Mouse (Mus musculus): ENCODE results near the gene Cckbr. TPM values are rescaled to one million over a fixed set of nuclear protein-coding genes. Genes with fewer than 3 reads are reported as not detected.
A peak's percentile ranks its signal among the peaks of the same experiment; 100 is the strongest.
"Not testable (repeated sequence)": the region's sequence is repeated elsewhere in the genome, so short reads cannot be mapped to it uniquely, and the experiment has no call there.

Gene Cckbr
- total and polyA plus RNA-seq, 2 experiments from 2014 or later, result 6.3 to 12.0 TPM

GRCm38 (mm10) chr7:105445076-105445475, 19.5 kb downstream of the Cckbr start:
- WGBS, result 85% methylated on average over 3 of the region's 3 CpGs
- Histone ChIP-seq H3K4me2 (ENCODE audit: low read depth, low read length, poor library complexity, severe bottlenecking) (no peak overlapping the region), H3K9ac (replicated peaks; ENCODE audit: low read length, poor library complexity, severe bottlenecking) (no peak overlapping the region), H3K36me3 (ENCODE audit: insufficient read depth, low read length) (no peaks in the 10 kb centered on the region), H3K27me3 (ENCODE audit: insufficient read depth, low read length) (no peaks in the 10 kb centered on the region), H3K4me3 (ENCODE audit: low read depth, low read length) (no peak overlapping the region), H3K27ac (ENCODE audit: low read depth, low read length) (no peak overlapping the region), H3K4me1 (ENCODE audit: insufficient read depth, low read length) (no peaks in the 10 kb centered on the region), H3K9me3 (ENCODE audit: low read length) (no peaks in the 10 kb centered on the region)
- ATAC-seq (ENCODE audit: low FRiP score), result no peak
- DNase-seq (ENCODE audit: low spot score), result no peak
- no peak for TF ChIP-seq CTCF (IDR thresholded peaks at IDR 0.05)

GRCm38 (mm10) chr7:105453345-105453744, 27.8 kb downstream of the Cckbr start:
- not testable (repeated sequence) for H3K9me3 ChIP-seq (ENCODE audit: low read length); DNase-seq (ENCODE audit: low spot score); H3K9ac ChIP-seq (replicated peaks; ENCODE audit: low read length, poor library complexity, severe bottlenecking); H3K27ac ChIP-seq (ENCODE audit: low read depth, low read length); H3K27me3 ChIP-seq (ENCODE audit: insufficient read depth, low read length); H3K36me3 ChIP-seq (ENCODE audit: insufficient read depth, low read length); H3K4me3 ChIP-seq (ENCODE audit: low read depth, low read length); H3K4me2 ChIP-seq (ENCODE audit: low read depth, low read length, poor library complexity, severe bottlenecking); H3K4me1 ChIP-seq (ENCODE audit: insufficient read depth, low read length); ATAC-seq (ENCODE audit: low FRiP score)
- 89% methylated on average over 4 of the region's 4 CpGs for WGBS

DNA sequence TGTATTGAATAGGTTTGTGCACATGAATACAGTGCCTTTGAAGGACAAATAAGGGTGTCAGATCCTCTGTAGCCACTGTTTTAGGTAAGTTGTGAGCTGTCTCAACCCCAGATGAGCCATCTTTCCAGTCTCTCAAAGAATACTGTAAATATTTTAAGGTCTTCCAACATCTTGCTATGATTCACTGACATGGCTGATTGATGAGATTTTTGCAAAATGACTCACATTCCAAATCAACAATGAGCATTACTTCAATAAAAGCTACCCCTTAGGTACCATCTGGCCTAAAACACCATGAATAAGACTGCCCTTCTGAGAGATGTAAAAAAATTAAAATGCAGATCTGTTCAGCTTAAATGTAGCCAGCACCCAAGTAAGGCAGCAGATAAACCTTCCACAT, 33.0 kb downstream of the Cckbr start:
- ATAC-seq (ENCODE audit: low FRiP score), result no peak
- Histone ChIP-seq H3K4me1 (ENCODE audit: insufficient read depth, low read length) (no peaks in the 10 kb centered on the region), H3K9ac (replicated peaks; ENCODE audit: low read length, poor library complexity, severe bottlenecking) (no peak overlapping the region)

DNA sequence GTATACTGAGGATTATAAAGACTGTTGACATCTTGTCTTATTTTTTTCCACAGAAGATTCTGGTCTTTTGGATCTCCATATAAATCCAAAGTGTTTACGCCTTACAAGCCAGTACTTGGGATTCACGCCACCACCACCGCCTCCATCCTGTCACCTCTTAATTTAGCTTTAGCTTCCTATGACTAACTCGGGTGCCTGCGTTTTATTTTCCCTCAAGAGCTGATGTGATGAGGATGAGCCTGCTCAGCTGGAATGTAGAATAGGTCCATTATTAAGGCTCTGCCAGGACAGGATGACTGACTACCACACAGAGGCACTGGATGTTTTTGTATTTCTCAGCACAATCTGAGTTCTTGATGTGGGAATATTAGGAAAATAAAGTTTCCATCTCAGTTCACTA, 40.0 kb downstream of the Cckbr start:
- H3K27ac ChIP-seq (ENCODE audit: low read depth, low read length), result not testable (repeated sequence)

More for the DNA sequence above, 33.0 kb downstream of the Cckbr start:
- Histone ChIP-seq H3K27ac (ENCODE audit: low read depth, low read length) (no peak overlapping the region), H3K4me3 (ENCODE audit: low read depth, low read length) (no peak overlapping the region), H3K27me3 (ENCODE audit: insufficient read depth, low read length) (no peaks in the 10 kb centered on the region), H3K9me3 (ENCODE audit: low read length) (no peaks in the 10 kb centered on the region), H3K36me3 (ENCODE audit: insufficient read depth, low read length) (no peaks in the 10 kb centered on the region), H3K4me2 (ENCODE audit: low read depth, low read length, poor library complexity, severe bottlenecking) (no peak overlapping the region)
- no peak for DNase-seq (ENCODE audit: low spot score)
- TF ChIP-seq CTCF (IDR thresholded peaks at IDR 0.05), result no peak

DNA sequence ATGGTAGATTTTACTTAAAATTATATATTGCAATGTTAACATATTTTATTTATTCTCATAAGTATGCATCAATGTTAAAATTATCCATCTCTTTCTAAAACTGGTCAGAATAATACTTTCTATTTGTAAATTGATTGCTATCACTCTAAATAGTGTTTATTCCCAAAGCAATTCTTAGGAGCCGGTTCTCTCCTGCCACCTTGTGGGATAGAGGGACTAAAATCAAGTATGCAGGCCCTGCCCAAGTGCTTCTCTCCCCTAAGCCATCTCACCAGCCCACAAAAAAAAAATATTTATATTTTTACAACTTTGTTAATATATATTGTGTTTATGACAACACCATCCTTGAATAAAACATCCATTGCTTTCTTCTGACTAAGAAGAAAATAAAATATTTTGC, 47.1 kb downstream of the Cckbr start:
- Histone ChIP-seq H3K27me3 (ENCODE audit: insufficient read depth, low read length) (no peaks in the 10 kb centered on the region; the same call in 1 of the 2 replicates), H3K4me3 (ENCODE audit: low read depth, low read length) (no peak overlapping the region), H3K36me3 (ENCODE audit: insufficient read depth, low read length) (no peaks in the 10 kb centered on the region), H3K9me3 (ENCODE audit: low read length) (no peaks in the 10 kb centered on the region), H3K27ac (ENCODE audit: low read depth, low read length) (no peak overlapping the region), H3K4me1 (ENCODE audit: insufficient read depth, low read length) (no peaks in the 10 kb centered on the region), H3K9ac (replicated peaks; ENCODE audit: low read length, poor library complexity, severe bottlenecking) (no peak overlapping the region), H3K4me2 (ENCODE audit: low read depth, low read length, poor library complexity, severe bottlenecking) (no peak overlapping the region)
- 58% methylated on average over 1 of the region's 1 CpGs for WGBS
- DNase-seq (ENCODE audit: low spot score), result peak; percentile 27
- no peak for ATAC-seq (ENCODE audit: low FRiP score)
- peak; percentile 62 for TF ChIP-seq CTCF (IDR thresholded peaks at IDR 0.05)

More for the DNA sequence above, 40.0 kb downstream of the Cckbr start:
- DNase-seq (ENCODE audit: low spot score); H3K4me2 ChIP-seq (ENCODE audit: low read depth, low read length, poor library complexity, severe bottlenecking); H3K9me3 ChIP-seq (ENCODE audit: low read length); H3K9ac ChIP-seq (replicated peaks; ENCODE audit: low read length, poor library complexity, severe bottlenecking); H3K36me3 ChIP-seq (ENCODE audit: insufficient read depth, low read length); H3K4me3 ChIP-seq (ENCODE audit: low read depth, low read length); ATAC-seq (ENCODE audit: low FRiP score); H3K4me1 ChIP-seq (ENCODE audit: insufficient read depth, low read length); H3K27me3 ChIP-seq (ENCODE audit: insufficient read depth, low read length): not testable (repeated sequence)
- 85% methylated on average over 5 of the region's 5 CpGs for WGBS

DNA sequence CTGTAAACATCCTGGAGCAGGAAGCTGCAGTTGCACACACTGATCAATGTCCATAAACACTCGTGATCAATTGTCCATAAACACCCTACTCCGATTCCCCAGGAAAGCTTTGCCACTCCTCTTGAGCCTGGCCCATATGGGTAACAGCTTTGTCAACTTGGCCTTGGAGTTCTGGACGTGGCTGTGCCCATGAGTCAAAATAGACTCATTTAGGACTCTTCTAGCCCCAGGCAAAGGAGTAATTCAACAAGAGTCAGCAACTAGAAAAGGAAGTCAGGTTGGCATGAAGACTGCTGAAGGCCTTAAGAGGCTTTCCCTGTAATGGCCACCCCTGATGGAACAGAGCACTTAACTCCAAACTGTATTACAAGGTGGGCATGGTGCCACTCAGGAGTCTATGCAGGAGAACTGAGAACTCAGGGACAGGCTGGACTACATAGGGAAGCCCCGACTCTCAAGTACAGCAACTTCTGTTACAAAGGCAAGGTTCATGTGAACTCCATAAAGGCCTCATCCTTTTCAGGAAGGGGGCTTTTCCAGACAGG, 49.3 kb downstream of the Cckbr start:
- Histone ChIP-seq H3K27ac (ENCODE audit: low read depth, low read length) (no peak overlapping the region), H3K4me3 (ENCODE audit: low read depth, low read length) (no peak overlapping the region), H3K27me3 (ENCODE audit: insufficient read depth, low read length) (no peaks in the 10 kb centered on the region; the same call in 1 of the 2 replicates), H3K9ac (replicated peaks; ENCODE audit: low read length, poor library complexity, severe bottlenecking) (no peak overlapping the region), H3K36me3 (ENCODE audit: insufficient read depth, low read length) (no peaks in the 10 kb centered on the region), H3K9me3 (ENCODE audit: low read length) (no peaks in the 10 kb centered on the region), H3K4me2 (ENCODE audit: low read depth, low read length, poor library complexity, severe bottlenecking) (no peak overlapping the region), H3K4me1 (ENCODE audit: insufficient read depth, low read length) (no peaks in the 10 kb centered on the region)
- no peak for DNase-seq (ENCODE audit: low spot score)
- ATAC-seq (ENCODE audit: low FRiP score), result no peak
- TF ChIP-seq CTCF (IDR thresholded peaks at IDR 0.05), result no peak
- WGBS, result 75% methylated on average over 4 of the region's 4 CpGs

Measured in midbrain, postnatal 0 days (tissue).